Mouse (Mus musculus) lung, postnatal 10 days (tissue): ENCODE data around the gene Trim75.
"Not testable (repeated sequence)": the region's sequence is repeated elsewhere in the genome, so short reads cannot be mapped to it uniquely, and the experiment has no call there.

ENCODE experiments used
- DNase-seq: peaks from one replicate; pipeline ENCODE4 v3.0.0; 2021

Gene Trim75

DNA sequence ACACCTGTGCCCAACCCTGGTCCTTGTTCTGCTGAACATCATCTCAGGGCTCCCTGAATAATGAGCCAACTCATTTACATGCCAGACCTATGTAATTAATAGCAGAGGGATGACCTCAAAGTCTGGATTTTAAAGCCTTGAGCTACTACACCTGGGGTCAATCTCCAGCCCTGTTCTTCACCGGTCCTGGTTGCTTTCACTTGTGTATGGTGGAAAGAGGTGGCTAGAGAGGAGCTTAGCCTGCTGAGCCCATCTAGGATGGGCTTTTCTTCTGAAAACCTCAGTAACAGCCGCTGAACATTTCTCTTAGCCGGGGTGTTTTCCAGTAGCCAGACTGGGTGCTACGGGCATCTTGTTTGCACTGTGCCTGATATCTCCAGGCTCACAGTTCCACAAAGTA lies at the start of gene Trim75:
Trim75 (minus strand) TSS at position 101 of the 400 bp plus-strand sequence.
- DNase-seq, result no peak

DNA sequence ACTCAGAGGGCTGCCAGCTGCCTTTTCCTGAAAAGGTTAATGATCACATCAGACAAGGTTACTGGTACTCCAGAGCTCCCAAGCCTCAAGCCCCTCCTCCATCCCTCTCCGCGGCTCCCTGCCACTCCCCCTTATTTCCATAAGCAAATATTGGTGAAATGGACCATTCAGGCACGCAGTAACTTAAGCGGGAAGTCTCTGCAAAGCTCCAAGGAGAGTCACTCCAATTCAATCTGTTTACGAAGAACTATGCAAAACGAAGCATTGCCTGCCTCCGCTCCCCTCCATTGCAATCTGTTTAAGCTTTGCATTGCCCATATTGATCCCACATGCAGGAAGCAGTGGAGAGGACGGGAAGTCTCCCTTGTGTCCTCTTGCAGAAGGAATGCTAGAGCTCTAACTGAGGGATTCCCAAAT lies 49.5 kb upstream of the Trim75 start, which contains the start of gene Apela:
Apela (minus strand) TSS at position 220 of the 417 bp plus-strand sequence.
- peak; percentile 47 for DNase-seq

DNA sequence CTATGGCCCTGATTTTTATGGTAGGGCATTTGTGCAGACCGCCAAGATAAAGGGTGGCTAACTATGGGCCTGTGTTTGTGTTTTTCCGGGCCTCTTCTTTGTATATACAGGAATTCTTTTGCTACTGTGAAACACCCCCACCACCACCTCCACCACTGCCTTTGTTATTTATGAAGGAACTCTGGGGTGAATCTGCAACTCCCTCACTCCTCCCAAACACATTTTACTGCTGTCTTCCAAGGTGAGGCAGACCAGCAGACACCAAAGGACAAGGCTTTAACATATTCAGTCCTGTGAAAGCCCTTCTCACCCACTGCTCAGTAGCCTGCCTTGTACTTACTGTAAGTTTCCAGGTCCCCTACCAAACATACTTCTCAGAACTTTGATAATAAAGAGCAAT lies 46.5 kb upstream of the Trim75 start:
- no peak for DNase-seq

DNA sequence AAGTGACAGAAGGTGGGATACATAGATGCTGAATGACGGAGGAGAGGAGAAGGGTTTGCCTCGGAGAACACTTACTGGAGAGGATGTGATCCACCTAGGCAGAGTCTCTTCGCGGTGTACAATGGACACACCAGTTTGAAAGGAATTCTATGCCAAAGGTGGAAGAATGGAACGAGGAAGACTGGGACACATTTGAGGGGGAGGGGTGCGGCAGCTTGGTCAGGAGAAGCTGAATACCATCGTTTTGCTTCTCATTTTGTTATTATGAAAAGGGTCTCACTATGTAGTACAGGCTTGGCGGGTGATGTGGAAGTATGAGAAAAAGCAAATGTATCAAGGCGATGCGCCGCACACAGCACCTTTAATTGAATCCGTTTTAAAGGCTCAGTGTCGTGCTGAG lies 45.4 kb upstream of the Trim75 start:
- DNase-seq, result no peak

DNA sequence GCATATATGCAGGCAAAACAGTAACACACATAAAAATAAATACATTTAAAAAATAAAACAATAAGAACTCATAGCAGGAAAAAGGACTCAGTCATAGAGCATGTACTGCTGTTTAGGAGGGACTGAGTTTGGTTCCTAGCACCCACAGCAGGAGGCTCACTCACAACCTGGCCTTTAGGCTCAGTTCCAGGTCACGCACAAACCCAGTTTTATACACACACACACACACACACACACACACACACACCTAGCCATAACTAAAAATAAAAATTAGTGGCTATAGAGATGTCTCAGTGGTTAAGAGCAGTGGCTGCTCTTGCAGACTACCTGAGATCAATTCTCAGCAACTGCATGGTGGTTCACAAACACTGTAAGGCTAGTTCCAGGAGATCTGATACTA lies 44.5 kb upstream of the Trim75 start:
- no peak for DNase-seq

DNA sequence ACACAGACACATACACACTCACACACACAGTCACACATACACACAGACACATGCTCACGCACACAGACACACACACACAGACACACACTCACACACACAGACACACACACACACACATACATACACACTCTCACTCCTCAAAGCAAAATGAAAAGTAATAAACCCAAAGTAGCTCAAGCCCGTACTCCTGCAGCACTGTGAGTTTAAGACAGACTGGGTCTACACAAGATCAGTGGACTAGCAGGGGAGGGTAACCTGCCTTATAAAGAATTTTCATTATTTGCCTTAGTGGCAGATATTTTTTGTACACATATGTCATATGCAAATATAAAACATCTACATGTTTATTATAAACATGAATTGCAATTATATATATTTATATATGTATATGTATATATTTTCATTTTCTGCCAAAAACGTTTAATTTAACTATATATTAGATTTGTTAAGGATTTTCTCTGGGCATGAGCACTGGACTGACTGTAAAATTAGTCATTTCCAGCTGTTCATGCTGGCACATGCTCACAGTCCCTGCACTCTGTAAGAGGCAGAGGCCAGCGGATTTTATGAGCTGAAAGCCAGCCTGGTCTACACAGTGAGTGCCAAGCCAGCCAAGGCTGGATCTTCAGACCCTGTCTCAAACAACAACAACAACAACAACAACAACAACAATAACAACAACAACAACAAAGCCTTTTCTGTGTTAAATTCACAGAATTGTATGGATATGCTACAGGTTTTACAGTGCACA lies 43.3 kb upstream of the Trim75 start:
- DNase-seq, result no peak

DNA sequence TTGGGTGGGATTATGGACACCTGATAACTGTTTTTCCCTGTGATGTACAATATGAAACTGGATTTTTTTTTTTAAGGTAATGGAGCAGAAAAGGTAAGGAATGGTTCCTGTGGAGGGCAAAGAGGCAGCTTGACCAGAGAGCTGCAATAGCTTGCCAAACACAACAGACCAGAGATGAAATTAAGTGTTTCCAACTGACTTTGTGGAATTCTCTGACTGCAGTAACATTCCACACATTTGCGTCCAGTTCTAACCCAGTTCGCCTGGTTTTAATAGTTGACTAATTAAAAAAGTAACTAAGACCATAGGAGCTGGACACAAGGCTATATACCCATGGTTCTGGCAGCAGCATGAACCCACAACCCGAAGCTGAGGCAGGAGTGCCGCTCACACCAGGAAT lies 42.1 kb upstream of the Trim75 start:
- DNase-seq, result no peak

DNA sequence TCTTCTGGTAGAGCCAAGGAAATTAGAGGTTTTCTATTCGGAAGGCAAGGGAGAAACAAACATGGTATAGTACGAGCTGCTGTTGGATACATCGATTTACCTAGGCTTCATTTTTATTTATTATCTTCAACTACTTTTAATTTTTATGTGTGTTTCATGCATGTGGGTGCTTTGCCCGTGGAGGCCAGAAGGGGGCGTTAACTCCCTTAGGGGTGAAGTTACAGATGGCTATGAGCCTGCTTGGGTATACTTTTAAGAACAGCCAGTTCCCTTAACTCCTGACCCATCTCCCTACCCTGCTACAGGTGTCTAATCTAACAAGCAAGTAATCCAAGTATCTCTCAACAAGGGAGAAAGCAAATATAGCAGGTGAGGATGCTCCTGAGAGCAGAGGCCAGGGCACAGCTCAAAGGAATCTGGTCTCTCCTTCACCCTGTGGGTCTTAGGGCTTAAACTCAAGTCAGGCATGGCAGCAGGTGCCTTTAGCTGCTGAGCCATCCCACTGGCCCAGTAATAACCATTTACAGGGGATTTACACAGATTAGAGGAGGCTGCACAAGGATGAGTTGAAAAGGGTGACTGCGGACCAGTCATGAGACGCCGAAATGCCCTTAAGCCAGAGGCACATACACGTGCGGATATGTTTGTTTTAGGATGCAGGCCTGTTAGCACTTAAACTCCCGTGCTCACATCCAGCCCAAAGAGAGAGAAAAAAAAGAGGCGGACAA lies 41.5 kb upstream of the Trim75 start:
- DNase-seq, result no peak

DNA sequence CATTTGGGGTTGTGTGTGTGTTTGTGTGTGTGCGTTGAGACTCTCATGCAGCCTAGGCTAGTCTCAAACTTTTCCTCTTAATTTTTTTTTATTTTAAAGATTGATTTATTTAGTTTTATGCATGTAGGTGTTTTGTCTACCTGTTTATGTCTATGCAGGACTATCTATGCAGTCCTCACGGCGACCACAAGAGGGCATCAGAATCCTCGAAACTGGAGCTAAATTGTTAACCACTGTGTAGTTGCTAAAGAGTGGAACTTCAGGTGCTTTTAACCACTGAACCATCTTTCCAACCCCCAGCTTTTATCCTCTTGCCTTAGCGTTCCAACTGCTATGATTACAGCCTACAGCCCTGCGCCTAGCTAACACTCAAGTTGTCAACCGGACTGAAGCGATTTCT lies 34.9 kb upstream of the Trim75 start:
- peak; percentile 60 for DNase-seq

DNA sequence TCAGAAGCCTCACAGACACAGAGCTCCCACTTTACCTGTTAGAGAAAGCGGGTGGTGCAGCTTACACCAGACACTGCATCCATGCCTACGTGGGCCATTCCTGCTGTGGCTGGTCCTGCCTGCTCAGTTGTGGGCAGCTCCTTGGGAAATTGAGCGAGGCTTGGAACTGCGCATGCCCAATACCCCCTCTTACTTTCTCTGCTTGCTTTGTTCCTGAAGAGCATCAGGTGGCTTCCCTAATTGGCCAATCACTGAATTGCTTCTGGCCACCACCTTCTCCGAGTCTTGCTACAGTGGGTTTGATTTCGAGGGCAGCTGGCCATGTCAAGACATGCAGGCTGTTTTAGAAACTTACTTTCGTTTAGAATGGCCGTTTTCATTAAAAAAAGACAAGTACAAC lies 30.8 kb upstream of the Trim75 start, which contains the start of the genes Trim61 and Trim60:
Trim61 (minus strand) TSS at position 101 of the 400 bp plus-strand sequence.
Trim60 (minus strand) TSS at position 162 of the 400 bp plus-strand sequence.
- no peak for DNase-seq

DNA sequence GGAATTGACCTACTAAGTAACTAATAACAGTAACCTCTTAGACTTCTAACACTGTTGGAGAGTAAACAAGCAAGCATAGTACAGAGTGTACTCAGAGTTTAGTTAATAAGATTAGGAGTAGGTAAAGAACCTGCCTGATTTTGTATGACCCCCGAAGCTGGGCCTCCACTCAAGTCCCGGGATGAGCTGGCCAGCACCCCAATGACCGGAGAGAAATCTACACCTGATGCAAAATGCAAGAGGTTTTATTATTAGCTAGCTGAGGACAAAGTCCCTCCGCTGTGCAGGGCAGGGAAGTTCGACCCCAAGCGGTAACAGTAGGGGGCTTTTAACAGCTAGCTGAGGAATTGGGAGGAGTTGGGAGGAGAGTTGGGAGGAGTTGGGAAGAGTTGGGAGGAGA lies 20.0 kb upstream of the Trim75 start:
- DNase-seq, result not testable (repeated sequence)

DNA sequence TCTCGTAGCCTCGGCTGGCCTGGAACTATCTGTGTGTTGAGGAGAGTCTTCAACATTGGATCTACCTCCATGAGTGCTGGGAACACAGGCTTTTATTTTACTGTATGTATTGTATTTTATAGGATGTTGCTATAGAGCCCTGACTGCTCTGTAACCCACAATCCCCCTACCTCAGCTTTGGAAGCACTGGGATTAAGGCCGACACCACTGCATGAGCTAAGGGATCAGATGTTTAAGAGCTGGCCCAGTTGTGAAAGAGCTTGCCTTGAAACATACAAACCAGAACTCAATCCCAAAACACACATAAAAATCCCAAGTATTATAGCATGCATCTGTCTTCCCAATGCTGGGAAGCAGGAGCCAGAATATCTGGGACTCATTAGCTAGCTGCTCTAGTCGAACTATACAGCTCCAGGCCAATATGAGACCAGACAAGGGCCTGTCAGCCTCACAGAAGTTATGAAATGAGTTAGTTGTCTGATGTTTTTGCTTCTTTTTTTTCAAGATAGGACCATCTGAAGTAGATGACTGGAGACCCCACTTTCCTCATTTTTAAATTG lies 11.3 kb upstream of the Trim75 start:
- no peak for DNase-seq

DNA sequence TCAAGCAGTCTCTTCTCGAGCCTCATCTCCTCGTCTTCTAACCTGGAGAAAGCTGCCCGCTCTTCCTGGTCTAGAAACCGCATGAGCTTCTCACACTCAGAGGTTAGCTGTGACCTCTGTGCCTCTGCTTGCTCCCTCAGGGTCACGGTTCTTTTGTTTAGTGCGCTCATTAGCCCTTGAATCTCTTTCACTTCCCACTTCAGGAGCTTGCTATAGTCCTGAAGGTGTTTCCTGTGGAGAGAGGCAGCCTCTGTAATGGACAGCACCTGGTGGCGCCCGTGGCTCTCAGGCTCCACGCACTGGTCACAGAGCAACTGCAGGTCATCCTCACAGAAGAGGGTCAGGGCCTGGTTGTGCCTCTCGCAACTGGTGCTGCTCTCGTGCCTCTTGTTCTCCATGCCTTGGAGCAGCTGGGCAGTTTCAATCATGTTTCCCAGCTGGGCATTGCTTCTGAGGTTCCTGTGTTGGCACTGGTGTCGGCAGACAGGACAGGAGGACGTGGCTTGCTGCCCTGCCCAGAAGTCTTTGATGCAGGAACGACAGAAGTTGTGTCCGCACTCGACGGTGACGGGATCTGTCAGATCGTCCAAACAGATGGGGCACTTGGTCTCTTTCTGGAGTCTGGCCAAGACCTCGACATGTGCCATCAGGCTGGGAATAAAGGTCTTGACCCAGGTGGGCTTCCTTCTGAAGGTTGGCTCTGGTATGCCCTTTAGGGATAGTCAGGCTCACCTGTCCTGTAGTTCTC lies 4.3 kb downstream of the Trim75 start:
- no peak for DNase-seq

DNA sequence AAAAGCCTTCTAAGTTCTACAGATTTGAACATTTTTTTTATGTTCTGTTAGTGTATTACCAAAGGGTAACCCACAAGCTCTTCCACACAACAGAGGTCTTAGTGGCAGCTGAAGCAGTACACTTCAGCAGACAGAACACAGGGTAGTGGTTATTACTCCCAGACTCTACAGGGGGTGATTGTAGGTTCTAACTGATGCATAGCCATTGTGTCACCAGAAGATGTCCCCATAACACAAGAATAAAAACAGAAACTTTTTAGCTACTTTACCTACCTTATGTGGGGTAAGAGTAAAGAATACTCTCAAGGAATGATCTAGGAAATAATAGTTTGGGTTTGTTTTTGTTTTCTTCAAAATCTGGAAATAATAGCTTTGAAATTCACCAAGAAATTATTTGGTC lies 24.8 kb downstream of the Trim75 start:
- DNase-seq, result no peak

DNA sequence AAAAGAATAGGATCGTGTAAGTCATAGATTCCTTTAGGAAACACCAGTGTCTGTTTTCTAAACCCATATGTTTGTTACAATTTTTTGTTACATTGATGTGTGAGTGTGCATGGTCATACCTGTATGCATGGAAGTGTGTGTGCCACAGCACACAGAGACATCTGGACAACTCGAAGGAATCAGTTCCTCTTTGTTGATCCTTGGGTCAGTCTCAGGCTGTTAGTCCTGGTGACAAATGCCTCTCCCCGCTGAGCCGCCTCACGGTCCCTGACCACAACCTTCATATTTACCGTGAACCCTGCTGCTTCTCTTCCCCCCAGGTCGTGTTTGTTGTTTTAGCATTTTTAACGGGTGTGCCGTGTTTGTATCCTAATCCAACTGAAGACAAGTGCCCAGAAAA lies 28.6 kb downstream of the Trim75 start:
- DNase-seq, result no peak

DNA sequence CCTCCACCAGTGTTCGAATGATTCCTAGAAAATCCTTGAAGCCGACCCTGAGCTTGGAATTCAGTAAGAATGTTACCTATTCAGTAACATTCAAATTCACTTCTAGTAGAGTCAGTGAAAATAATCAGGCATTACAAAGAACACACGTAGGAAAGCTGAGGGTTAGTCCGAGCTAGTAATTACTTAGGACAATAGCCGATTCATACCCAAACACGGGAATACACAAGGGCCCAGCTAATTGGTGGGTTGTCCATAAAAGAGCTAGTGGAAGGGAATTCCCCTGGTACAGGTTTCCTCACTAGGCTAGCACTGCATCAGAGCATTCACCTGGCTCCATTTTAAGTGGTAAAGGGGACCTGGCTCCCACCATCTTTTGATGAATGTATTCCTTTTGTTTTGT lies 35.5 kb downstream of the Trim75 start:
- no peak for DNase-seq

DNA sequence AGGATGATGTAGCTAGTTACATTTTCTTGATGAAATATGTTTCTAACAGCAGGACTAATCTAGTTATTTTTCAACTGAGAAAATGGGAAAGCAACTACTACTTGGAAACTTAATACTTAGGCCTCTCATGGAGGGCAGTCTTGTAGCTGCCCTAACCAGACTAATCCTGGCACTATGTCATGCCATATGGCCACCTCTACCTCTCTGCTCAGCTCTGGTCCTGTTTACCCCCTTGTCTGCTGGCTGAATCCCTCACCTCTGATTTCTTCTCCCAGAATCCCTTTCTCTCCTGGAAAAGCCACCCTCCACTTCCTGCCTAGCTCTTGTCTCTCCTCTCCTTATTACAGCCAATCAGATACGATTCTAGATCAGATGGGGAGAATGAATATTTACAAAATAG lies 39.3 kb downstream of the Trim75 start:
- no peak for DNase-seq

DNA sequence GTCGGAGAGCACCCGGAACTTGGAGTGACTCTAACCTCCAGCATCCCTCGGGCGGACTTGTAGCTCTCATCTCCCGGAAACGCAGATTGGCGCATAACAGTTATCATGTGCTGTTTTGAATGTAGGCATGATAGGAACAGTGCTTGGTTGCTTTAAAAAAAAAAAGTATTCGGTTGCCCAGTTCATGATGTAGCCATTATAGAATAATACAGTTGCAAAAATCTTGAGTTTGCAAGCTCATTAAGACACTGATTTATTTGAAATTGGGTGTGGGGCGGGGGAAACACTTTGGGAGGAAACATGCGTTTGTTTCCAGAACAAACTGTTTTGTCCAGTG lies 40.0 kb downstream of the Trim75 start:
- DNase-seq, result no peak

DNA sequence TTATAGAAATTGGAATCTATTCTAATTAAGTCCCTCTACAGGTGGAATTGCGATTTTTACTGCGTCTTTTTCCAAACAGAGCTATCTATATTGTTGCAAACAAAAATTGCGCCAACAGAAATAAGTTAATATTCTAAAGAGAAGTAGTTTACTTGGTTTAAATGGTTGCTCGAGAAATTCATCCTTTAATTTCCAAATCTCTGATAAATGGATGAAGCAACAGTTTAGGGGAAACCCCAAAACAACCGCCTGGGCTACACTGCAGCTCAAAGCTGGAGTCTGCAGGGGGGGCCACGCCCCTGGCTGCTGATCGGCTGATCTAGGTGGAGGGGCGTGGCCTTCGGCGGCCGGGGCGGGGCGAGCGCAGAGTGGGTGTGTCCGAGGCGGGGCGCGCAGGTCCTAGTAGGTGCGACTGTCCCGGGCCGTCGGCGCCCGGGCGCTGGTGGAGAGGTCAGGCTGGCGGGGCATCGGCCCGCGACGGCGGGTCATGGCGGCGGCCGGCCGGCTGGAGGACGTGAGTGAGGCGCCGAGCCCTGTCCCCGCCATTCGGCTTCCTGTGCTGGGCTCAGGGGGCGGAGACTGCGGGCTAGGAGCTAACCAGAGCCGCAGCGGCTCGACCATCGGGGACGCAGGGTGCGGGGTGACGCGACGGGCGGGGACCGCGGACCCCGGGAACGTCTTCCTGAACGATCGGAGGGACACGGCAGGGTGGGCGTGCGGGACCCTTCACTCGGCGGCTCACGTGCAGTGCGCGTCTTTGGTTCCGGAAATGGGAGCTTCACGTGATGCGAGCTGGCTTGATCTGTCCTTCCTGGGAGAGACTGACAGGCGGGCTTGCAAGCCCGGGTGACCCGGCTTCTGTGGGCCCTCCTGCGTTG lies 40.6 kb downstream of the Trim75 start, which contains the start of gene Tmem192:
Tmem192 (plus strand) TSS at position 366 of the 878 bp plus-strand sequence.
- DNase-seq, result peak; percentile 96

DNA sequence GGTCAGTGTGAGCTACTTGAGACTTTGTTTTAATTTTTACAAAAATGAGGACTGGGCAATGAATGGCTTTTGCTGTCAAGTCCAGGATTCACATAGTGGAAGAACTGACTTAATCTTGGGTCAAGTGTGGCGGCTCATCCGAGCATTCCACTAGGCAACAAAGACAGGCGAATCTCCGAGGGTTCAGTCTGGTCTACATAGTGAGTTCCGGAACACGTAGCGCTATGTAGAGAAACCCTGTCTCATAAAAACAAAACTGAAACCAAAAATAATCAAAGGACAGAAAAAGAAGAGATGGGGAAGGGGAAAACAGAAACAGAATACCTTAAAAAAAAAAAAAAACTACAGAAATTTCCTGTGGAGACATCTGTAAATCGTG lies 41.2 kb downstream of the Trim75 start:
- DNase-seq, result no peak

DNA sequence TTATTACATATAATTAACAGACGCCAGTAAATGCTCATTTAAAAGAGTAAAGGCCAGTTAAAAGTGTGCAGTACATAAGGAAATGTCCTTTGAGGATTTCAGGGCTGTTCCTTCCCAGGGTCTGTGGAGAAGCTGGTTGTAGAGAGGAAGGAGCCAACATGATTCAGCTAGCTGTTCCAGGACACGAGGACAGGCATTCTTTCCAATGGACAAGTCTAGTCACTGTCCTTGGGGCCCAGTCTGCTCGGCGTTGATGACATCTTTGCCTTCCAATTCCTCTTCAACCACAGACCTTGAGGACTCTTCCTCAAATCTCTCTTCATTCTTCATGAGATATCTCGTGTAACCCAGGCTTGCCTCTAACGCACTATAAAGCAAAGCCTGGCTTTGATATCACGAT lies 42.0 kb downstream of the Trim75 start:
- DNase-seq, result no peak

DNA sequence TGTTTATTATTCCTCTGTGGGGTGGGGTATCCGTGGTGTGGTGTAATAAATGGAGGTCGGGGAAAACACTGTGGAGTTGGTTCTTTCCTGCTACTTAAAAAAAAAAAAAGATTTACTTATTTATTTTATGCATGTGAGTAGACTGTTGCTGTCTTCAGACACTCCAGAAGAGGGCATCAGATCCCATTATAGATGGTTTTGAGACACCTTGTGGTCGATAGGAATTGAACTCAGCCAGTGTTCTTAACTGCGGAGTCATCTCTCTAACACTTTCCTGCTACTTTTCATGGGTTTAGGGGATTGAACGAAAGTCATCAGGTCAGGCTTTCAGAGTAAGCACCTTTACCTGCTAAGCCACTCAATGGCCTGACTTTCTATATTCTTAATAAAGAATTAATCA lies 42.8 kb downstream of the Trim75 start:
- peak; percentile 11 for DNase-seq
